Mouse (Mus musculus) ES-Bruce4 (cell line): ENCODE measurements around the gene Oaz1.

ENCODE experiments used
- CTCF ChIP-seq: IDR thresholded peaks from one replicate; pipeline ENCODE4 v1.8.1; 2011; ENCODE audit warnings: low read depth, low read length
- EP300 ChIP-seq: IDR thresholded peaks from 2 replicates; pipeline ENCODE4 v1.6.1; 2011; ENCODE audit warnings: low read depth, low read length; ENCODE audit not compliant: insufficient read depth
- POLR2A ChIP-seq: IDR thresholded peaks from one replicate; pipeline ENCODE4 v1.8.1; 2011; ENCODE audit warnings: low read length; ENCODE audit not compliant: insufficient read depth

GRCm38 (mm10) chr10:80821991-80822390 lies 4.5 kb upstream of the Oaz1 start:
- TF ChIP-seq CTCF (no peak), EP300 (no peak), POLR2A (no peak)
